Mouse (Mus musculus) adrenal gland, adult 2 months (tissue): Measurements from ENCODE around the gene Ubtd1. TPM values are rescaled to one million over a fixed set of nuclear protein-coding genes. Genes with fewer than 3 reads are reported as not detected.

Experiments
- DNase-seq: peaks from one replicate; pipeline ENCODE4 v3.0.0; 2021
- polyA plus RNA-seq: library from polyadenylated mRNA; depleted of rRNA; stranded (reverse); fragments of >200 nt; gene quantifications from 2 replicates; pipeline ENCODE4 v1.2.3, GENCODE M21; 2012
- total RNA-seq, 2 experiments: library from RNA; stranded (reverse); gene quantifications; 2 replicates each; pipeline ENCODE4 v1.2.3; 2021

Ubtd1 gene
- total and polyA plus RNA-seq, 3 experiments, result 12.8 to 29.3 (median 21.1) TPM

DNA sequence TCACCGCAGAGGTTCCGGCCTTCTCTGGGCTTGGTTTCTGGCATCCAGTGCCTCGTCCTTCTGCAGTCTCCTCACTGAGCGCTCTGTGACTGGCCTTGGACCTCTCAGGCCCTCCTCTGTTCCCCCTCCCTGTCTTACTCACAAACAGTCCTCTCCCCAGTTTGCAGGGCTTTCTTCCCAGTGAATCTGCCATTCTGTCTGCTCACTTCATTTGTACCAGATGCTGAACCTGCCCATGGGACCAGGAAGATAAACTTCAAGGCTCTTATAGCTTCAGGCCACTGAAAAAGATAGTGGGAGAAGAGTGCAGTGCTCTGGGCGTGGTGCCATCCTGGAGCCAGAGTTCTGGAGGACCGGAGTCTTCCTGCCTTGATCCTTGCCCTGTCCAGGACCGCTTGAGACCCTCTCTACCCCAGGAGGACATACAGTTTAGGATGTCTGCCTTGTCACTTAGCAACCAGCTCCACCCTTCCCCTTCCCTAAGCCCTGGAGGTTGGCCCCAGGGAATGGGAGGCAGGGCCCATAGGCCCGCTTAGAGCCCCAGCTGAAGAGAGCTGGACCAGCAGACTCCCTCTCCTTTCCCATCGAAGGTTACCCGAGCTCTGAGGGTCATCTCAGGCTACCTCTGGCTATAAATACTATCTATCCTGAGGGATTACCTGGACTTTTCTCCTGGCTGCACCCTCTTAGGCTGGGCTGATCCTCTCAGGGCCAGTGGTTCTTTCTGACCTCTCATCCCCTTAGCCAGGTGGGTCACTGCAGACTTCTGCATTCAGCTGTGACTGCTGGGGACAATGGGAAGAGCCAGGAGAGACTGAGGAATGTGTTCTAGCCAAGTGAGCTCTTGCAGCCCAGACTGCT is 40.3 kb downstream of the Ubtd1 start:
- DNase-seq, result peak; percentile 75

DNA sequence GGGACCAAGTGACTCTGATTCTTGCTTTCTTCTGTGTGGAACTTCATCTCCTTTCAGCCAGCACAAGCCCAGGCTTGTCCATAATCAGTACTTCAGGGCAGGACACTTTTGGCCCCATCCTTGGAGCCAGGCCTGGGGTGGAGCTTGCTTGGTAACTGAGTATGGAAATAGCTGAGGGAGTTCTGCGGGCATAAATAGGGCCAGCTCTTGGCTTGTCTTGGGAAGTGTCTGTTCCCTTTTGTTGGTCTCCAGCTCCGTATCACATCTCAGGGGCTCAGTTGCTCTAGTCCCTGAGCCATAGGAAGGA is 40.9 kb downstream of the Ubtd1 start:
- DNase-seq, result no peak

DNA sequence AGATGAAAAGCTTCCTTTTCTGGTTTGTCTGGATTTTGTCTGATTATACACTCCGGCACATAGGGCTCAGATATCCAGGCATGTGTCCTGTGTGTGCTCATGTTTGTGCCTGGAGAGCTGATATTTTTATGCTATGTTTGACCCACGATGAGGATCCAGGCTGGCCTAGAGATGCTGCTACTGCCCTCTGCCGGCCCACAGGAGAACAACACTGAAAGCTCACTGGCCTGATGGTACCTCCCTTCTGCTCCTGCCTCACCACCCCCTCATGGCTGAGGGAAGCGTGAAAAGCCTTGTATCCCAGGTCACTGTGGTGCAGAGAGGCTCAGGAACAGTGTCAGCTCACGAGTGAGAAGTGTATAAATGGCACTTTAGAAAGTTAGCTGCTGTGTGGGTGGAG is 44.6 kb downstream of the Ubtd1 start:
- peak; percentile 87 for DNase-seq

DNA sequence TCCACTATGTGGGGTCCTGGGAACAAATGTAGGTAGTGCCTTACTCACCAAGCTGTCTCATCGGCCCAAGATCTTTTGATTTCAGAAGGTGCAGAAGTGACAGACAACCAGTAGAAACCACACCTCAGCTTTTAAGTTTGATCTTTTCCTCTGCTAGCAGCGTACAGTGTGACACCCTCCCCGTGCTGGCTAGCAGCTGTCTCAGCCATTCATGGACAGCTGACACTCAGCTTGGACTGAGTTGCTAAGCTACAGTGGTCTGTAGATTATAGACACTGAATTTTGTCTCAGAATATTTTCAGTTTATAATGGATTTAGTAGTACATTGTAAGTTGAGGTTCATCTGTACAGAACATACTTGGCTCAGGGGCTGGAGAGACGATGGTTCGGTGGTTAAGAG is 49.5 kb downstream of the Ubtd1 start:
- no peak for DNase-seq

DNA sequence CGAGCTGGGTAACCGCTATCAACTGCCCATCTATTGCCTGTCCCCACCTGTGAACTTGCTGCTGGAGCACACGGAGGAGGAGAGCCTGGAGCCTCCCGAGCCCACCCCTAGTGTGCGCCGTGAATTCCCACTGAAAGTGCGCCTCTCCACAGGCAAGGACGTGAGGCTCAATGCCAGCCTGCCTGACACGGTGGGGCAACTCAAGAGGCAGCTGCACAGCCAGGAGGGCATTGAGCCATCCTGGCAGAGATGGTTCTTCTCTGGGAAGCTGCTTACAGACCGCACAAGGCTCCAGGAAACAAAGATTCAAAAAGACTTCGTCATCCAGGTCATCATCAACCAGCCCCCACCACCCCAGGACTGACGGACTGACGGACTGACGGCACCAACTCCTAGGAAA is 52.0 kb downstream of the Ubtd1 start:
- DNase-seq, result no peak

DNA sequence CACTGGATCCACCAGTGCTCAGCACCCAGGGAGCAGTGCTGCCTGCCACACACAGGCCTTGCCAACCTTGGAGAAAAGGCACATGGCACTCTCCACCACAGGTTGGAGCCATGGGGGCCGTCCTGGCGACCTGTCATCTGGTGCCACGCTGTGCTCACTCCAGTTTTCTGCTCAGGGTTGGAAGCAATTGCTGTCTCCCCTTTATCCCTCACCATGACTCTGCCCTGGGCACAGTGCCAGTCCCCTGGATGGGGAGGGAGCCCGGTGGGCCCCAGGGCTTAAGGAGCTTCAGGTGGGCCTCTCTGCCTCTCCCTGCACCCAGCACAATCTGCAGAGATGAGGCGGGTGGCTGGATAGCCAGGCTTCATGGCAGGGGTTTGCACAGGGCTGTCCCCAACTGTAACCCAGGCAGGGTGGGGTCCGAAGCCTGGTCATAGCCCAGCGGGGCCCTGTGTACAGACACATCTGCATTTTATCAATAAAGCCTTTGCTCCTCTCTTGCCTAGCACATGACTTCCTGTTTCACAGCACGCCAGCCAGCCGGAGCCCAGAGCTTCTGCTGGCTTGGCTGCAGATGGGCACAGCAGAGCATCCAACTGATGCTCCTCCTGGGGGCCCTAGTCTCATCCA is 52.7 kb downstream of the Ubtd1 start:
- DNase-seq, result no peak

DNA sequence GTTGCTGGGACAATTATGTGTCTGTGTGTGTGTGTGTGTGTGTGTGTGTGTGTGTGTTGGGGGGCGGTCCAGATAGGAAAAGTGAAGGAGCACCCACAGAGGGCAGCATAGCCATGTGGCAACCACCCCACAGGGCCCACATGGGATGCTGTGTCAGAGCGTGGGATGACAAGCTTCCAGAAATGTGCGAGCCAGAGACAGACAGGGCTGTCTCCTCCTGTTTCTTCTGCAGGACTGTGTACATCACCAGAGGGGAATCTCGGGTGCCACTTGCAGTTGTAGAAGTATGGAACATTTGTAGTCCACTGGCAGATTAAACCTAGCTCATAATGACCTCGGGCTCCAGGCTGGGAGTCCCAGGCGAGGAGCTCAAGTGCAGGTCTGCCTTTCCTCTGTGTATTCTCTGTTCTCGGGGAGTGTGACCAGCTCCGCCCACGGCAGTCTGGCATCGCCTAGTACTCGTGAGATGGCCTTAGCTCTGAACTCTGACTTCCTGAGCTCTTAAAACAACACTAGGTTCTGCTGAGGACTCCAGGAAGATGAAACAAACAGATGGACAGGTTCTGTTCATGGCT is 53.4 kb downstream of the Ubtd1 start:
- DNase-seq, result no peak

DNA sequence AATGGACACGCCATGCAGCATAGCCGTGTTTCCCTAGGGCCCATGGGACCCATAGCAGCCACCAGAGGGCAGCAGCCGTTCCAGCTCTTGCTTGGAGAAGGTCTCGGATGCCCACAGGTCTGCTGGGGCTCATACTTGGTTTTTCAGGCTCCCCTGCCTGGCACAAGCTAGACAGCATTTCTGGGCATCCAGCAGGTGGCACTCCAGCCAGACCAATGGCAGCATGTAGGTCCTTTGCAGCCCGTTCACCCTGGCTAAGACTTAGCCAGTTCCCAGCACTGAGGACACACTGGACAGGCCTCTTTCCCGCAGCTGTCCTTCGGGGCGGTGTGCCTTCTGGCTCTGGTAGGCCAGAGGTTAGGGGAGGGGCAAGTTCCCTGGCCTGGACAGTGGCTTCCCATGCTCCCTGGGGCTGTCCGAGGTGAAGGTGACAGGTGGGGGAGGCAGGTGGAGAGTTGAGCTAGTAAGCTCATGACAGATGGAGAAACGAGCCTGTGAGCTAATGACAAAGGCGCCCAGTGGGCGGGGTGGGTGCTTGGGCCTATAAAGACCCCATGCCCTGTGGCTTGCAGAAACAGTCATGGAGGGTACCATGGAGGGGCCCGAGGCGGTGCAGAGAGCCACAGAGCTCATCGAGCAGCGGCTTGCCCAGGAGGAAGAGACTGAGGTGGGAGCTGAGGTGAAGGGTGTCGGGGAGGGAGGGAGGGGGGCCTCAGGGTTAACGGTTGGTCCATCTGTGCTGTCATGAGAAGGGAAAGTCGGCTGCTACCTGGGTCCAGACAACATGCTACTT is 54.1 kb downstream of the Ubtd1 start, which contains the start of gene Ankrd2:
Ankrd2 (plus strand) TSS at position 545 of the 793 bp plus-strand sequence.
- DNase-seq, result peak; percentile 89

DNA sequence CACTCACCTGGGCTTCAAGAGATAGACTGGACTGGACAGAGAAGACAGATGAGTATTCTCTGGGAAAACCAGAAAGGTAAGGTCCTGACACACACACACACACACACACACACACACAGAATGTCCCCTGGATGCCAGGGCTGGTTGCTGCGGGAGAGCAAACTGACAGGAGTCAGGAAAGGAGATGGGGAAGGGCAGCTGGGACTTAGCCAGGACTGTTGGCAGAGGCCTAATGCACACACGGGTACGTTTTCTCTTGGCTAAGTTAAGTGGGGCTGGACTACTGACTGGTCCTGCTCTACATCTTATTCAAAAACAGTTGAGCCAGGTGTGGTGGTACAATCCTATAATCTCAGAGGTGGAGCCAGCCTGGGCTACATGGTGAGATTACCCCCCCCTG is 54.8 kb downstream of the Ubtd1 start:
- no peak for DNase-seq

DNA sequence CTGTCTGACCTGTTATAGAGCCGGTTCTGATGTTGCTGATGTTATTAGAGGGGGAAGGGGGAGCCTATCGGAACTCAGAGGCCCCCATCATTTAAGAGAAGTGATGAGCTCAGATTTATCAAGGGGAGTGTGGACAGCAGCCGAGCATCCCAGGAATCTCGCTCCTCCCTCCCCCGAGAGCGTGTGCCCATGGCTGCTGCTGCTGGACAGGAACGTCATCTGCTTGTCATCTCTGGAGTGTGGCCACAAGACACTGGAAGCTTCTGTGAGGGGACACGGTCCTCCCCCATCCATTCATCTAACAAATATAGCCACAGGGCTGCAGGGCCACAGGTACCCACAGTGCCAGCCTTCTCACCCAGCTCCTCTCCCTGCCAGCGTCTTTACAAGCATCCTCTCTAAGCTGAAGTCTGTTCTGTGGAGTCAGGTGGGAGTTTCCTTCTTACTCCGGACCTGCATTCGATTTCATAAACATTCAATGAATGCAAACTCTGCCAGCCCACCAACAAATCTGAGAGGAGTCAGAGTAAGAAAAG is 55.7 kb downstream of the Ubtd1 start:
- DNase-seq, result no peak

DNA sequence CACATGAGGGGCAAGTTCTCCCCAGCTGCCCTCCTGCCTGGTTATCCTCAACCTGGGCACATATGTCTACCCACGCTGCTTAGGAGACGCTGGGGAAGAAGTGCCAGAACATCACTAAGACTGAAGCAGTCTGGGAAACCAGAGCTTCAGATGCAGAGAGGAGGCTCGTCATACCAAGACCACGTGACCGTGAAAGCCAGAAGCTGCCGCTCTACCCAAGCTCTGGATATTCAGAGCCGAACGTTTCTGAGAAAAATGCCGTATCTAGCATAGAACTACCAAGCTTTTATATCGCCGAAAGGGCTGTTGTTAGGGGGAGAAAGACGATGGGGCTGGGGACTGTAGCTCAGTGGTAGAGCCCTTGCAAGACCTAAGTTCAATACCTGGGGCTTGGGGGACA is 56.7 kb downstream of the Ubtd1 start:
- DNase-seq, result no peak

DNA sequence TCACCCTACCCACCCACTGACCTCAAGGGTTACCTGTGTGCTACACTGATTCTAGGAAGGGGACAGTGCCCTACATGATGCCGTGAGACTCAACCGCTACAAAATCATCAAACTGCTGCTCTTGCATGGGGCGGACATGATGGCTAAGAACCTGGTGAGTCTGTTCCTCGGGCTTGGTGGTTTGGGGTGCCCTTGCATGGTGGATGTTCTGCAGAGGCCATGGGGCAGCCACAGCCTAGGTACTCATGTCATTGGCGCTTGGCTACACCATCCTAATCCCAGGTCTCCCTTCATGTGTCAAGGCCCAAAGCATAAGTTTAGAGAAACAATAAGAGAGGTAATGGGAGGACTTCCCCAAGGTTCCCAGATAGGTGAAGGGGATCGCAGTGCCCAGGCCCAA is 62.4 kb downstream of the Ubtd1 start:
- DNase-seq, result no peak

DNA sequence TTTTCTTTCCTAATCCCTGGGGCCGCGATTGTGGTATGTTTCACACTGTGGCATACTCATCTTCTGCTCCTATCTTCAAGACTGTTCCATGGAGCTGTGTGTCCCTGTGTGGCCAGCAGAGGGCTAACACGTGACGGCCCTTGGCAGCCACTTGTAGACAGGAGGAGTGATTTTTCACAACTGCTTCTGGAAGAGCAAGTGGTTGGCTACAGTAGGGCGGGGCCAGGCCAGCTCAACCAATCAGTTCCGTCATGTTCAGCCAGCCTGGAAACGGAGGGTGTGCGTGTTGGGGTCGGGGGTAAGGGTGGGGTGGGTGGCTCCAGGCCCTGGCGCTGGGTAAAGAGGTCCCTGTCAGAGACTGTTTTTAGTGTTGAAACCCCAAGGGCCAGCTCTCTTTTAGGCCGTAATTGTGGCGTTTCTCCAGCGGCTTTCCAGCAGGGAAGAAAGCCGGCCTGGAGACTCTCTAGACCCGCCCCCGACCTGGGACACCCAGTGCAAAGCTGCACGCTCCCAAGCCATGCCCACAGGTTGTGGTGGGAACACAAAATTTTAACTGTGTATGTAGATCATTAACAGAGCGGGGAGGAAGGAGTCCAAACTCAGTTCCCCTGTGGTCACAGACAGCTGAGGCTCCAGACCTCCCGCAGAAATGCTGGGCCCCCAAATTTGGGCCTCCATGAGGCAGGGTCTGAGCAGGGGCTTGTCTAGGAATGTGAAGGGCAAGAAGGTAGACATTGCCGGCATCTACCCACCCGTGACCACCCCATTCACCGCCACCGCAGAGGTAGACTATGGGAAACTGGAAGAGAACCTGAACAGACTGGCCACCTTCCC is 63.9 kb downstream of the Ubtd1 start, which contains the start of gene Hoga1:
Hoga1 (plus strand) TSS at position 342 of the 834 bp plus-strand sequence.
- DNase-seq, result peak; percentile 87

DNA sequence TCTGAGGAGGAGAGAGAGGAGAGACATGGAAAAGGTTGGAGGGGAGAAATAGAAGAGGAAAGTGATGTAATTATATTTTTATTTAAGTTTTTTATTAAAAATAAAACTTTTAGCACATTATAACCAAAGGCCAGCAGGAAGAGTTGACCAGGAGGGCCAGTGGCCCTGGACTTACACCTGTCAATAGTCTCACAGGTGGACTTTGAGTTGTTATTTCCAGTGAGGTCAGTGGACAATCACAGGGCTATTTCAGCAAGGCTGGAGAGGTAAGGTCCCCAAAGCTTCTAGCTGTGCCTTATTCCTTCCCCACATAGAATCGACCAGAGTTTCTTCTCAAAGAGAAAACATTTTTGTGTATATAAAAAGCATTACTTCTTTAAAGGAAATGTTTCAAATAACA is 68.7 kb downstream of the Ubtd1 start:
- DNase-seq, result no peak

DNA sequence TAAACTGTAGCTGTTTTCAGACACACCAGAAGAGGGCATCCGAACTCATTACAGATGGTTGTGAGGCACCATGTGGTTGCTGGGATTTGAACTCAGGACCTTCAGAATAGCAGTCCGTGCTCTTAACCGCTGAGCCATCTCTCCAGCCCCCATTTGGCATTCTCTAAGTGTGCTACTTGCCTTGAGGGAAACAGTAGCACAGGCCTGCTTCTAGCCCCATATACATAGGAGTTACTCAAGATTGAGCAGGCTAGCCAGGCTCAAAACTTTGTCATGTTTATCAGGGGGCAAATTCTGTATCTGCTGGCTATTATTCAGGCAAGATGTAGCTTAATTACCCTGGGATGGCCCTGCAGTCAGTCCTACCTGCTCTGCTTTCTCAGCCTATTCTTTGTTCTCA is 69.8 kb downstream of the Ubtd1 start:
- DNase-seq, result no peak

DNA sequence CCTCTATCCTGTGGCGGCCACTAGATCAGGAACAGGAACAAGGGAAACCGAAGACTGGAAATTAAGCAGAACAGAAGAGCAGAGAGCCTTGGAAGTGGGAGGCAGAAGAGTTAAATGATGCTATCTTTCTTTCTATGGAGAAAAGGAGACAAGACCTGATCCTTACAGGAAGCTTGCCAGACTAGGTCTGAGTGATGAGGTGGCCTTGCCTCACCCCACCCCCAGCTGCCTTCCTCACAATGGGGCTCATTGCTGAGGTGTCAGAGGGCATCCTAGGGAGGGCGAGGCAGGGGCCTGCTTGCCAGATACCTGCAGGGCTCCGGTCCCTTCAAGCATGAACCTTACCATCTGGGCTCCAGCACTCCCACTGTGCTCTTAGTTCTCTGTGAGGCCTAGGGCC is 70.4 kb downstream of the Ubtd1 start, which contains the start of gene 4933411K16Rik:
4933411K16Rik (plus strand) TSS at position 301 of the 400 bp plus-strand sequence.
- DNase-seq, result no peak

DNA sequence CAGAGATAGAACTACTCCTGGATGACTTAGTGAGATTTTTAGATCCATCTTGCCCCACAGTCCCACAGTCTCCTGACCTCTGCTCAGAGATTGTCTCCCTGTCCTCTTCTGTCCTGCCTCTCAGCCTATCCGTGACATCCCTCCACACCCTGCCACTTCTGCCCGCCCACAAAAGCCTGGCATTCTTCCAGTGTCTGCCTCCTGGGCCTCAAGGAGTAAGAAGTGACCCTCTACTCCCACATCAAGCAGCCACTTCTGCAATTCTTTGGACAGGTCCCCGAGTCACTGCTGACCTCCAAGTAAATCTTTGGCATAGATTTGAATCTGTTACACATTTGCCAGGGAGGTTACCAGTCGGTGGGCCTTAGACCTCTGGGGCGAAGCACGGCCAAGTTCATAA is 72.7 kb downstream of the Ubtd1 start:
- DNase-seq, result no peak

DNA sequence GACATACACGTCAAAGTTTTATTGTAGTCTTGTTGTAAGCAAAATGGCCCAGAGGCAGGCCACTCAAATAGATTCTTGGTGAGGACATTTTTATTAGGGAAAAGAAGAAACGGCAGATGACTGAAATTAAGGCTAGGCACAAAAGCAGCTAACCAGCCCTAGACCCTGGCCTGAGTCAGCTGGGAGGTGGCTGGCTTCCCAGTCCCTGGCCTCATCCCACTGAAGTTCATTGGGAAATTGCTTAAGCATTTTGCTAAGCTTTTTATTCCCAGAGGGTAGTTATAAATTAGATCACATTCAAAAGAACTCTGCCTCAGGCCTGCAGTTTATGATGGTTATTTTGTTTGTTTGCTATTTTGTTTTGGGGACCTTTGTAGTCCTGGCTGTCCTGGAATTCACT is 74.3 kb downstream of the Ubtd1 start:
- DNase-seq, result peak; percentile 55

DNA sequence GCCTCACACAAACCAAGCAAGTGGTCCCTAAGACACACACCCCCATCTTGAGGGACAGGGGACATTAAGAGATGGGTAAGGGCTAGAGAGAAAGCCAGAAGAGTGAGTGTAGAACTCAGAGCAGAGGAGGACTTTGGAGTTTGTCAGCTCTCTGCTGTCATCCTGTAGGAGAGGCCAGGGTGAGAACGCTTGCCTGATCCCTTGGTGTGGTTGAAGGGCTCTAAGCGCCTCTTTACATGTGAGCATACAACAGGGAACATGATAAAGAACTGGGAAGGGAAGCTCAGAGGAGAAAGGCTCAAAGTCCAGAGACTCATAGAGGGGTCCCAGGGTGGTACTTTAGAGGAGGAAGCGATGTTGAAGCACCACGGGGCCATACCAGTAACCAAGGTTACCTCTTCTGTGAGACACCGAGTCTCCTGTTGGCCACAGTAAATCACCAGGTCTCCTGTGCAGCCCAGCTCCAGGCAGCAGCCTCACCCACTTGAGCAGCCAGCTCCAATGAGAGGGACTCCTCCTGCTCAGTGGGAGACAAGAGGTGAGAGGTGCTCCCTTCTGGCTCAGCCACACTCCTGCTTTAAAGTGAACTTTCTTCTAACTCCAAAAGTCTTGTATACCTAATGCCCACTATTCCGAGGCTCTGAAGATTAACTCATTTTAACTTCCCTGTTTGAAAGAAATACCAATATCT is 75.3 kb downstream of the Ubtd1 start:
- no peak for DNase-seq

DNA sequence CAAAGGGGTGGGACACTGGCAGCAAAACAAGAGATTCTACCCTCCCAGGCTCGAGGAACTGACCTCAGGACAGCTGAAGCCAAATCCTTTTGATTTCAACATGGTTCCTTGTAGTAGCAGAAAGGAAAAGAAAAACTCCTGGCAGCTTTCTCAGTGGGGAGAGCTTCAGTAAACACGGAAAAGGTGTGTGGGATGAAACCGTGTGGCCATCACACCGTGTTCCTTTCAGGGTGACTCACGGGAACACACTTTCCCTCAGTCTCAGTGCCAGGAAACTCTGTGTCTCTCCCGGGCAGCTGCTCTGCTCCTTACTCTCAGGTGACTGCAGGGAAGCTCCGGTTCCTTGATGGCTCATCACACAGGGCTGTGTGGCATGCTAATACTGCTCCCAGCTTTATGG is 76.9 kb downstream of the Ubtd1 start:
- no peak for DNase-seq

DNA sequence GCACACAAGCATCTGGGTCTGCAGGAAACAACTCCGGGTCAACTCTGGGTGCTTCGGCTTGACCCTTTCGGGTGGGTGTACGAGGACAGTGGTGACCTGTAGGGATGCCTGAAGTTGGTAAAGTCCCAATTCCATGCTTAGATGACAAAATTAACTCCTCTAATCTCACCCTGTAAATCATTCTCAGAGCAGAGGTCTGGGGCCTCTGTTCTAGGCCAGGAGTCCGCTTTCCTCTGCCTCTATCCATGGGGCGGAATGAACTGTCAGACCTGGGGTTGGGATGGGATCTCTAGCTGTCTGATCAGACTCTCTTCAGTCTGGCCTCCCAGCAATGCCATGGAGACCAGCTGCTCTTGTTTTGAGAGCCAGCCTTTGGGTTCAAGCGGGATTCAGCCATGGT is 79.9 kb downstream of the Ubtd1 start:
- no peak for DNase-seq
